Mouse (Mus musculus) brown adipose tissue, adult 24 weeks (tissue): ENCODE results near the gene Tle6. TPM values are rescaled to one million over a fixed set of nuclear protein-coding genes. Genes with fewer than 3 reads are reported as not detected.

Experiments
- H3K27ac ChIP-seq: fragments of 200-500 bp; replicated peaks from 2 replicates; pipeline ENCODE4 v1.5.1; 2012; ENCODE audit warnings: low read depth, mild to moderate bottlenecking, low read length
- H3K4me1 ChIP-seq: fragments of 200-500 bp; 2 replicates; pipeline ENCODE4 v1.6.1; 2012; ENCODE audit warnings: low read length, mixed read lengths; ENCODE audit not compliant: control insufficient read depth, insufficient read depth, insufficient read length
- H3K4me3 ChIP-seq: fragments of 200-500 bp; 2 replicates; pipeline ENCODE4 v1.5.1; 2012; ENCODE audit warnings: low read depth, mild to moderate bottlenecking, low read length, moderate library complexity; ENCODE audit not compliant: insufficient read depth
- polyA plus RNA-seq: library from polyadenylated mRNA; stranded (reverse); fragments of >200 nt; gene quantifications from 2 replicates; pipeline ENCODE4 v1.2.4, GENCODE M21; 2012; ENCODE audit not compliant: missing spikeins, insufficient read depth, insufficient read length

The Tle6 gene
- polyA plus RNA-seq, 1 experiment: 3.3 TPM

DNA sequence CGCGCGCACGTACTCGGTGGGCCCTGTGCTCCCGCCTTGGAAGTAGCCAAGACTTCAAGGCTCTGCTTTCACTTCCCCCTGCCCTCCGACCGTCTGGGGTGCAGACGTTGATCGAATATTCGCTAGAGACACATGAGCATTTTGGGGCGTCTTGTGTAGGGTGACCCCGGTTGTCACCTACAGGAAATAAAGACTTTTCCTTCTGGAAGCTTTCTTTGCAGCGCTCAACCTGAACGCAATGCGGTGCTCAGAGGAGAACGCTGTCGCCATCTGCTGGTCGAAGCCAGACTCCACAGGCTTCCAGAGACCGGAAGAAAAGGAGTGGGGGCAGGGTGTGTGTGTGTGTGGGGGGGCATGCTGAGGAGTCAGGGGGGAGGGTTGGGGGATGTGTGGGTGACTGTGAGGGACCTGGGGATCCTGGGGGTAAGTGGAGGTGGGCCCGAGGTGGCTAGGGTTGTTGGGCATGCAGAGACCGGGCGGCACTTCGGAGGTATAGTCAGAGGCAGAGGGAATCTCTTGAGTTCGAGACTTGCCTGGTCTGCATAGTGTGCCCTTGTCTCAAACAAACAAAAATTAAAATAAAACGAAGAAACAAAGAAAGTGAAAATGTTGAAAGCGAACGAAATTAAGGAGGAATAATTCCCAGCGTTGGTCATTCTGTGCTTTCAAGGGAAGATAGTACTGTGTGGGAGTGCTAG, 4.2 kb upstream of the Tle6 start:
- Histone ChIP-seq H3K4me3 (peak overlapping the region; percentile 59), H3K4me1 (peaks cover 7% of the 10 kb centered on the region; the same call in 1 of the 2 replicates), H3K27ac (peak overlapping the region; percentile 25; the same call in 1 of the 2 replicates)

DNA sequence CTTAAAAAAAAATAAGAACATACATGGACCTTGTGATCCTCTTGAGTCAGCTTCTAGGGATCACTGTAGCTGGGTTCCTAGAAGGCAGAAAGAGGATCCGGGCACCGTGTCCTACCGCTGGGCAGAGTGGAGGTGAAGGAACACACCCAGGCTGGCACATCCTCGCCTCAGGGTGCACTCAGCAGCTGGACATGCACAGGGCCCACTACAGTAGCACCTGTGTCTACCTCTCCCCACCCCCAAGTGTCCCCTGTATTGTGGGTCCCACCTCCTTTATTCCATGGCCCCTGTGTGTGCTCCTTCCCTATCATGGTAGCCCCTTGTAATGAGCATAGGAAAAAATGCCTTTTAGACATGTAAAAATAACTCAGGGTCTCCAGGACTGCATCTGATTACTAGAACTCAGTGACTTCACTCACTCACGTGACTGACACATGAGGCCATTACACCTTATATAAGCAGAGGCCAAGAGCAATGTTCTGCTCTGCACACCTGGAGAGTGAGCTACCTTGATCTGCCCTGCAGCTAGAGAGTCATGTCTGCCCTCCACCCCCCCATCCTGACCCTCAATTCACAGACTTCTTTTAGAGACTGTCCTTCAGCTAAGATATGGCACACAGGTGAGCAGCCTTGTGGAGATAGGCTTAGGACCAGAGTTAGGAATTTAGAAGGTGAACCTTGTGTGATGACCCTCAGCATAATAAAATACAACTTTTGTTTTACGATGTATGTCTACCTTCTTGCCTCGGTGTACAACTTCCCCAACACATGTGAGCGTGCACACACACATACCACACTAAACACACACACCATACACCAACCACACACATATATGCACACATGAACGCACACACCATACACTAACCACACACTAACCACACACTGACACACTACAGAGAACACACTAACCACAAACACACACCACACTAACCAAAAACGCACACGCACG, 3.4 kb upstream of the Tle6 start:
- H3K27ac ChIP-seq: no peak overlapping the region
- no peak overlapping the region for H3K4me3 ChIP-seq
- H3K4me1 ChIP-seq: peaks cover 7% of the 10 kb centered on the region; the same call in 1 of the 2 replicates

- Histone ChIP-seq H3K27ac (no peak overlapping the region), H3K4me1 (peaks cover 7% of the 10 kb centered on the region; the same call in 1 of the 2 replicates), H3K4me3 (no peak overlapping the region)
Observed at GRCm38 (mm10) chr10:81602741-81603151, 1.9 kb upstream of the Tle6 start.

DNA sequence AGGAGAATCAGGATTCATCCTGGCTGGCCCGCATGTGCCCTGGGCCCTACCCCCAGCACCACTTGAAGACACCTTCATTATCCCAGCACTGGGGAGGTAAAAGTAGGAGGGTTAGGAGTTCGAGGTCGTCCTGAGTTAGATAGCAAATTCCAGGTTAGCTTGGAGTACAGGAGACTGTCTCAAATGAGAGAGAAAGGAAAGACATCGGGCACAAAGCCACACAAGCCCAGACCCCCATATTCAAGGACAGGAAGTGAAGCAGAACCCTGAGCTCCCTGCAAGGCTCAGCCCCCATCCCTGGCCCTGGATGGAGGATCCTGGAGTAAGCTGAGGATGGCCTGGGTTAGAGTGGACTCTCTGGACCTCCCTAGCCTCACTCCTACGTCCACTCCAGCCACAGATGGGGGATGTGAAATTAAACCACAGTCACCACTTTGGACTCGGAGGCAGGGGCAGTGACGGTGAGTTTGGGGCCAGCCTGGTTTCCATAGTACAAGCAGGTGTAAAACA, 578 bp upstream of the Tle6 start:
- Histone ChIP-seq H3K27ac (peak overlapping the region; percentile 36; the same call in 1 of the 2 replicates), H3K4me3 (peak overlapping the region; percentile 55), H3K4me1 (peaks cover 4% of the 10 kb centered on the region; the same call in 1 of the 2 replicates)

DNA sequence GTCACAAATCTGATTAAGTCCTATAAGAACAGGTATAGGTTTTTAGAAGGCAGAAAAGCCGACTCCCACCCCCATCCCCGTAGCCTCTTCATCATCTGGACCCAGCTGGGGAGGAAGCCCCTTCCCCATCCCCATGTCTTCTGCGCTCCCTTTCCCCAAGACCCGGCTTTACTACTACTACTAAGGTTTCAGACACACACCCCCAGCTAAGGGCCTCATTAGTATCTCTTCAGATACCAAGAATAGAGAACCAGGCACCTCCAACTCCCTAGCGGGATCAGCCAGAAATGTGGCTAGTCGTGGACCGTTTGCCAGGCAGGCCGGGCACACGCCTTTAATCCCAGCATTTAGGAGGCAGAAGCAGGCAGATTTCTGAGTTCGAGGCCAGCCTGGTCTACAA, 777 bp downstream of the Tle6 start:
- Histone ChIP-seq H3K4me1 (peaks cover 5% of the 10 kb centered on the region), H3K27ac (no peak overlapping the region)

GRCm38 (mm10) chr10:81599630-81600029, 1.2 kb downstream of the Tle6 start:
- H3K4me3 ChIP-seq: no peak overlapping the region
- no peak overlapping the region for H3K27ac ChIP-seq
- peaks cover 5% of the 10 kb centered on the region for H3K4me1 ChIP-seq

More for the DNA sequence above, 777 bp downstream of the Tle6 start:
- H3K4me3 ChIP-seq: no peak overlapping the region

DNA sequence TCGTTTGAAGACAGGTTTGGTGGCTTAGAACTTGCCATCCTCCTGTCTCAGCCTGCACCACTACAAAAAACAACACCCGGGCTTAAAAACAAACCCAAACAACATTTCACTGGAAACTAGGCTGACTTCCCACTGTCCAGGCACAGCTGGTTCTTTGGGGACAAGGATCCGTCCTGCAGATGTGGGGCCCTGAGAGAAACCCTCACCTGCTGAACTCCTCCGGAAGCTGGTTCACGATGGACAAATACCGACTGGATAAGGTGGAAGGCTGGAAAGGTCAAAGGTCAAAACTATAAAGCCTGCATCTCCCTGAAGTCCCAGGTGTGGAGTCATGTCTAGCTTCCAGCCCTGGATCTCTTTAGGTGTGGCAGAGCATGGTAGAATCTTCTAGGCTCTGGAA, 2.0 kb downstream of the Tle6 start:
- Histone ChIP-seq H3K4me3 (no peak overlapping the region), H3K27ac (no peak overlapping the region), H3K4me1 (peaks cover 5% of the 10 kb centered on the region)

GRCm38 (mm10) chr10:81598342-81598741, 2.5 kb downstream of the Tle6 start:
- no peak overlapping the region for H3K4me3 ChIP-seq
- peaks cover 5% of the 10 kb centered on the region for H3K4me1 ChIP-seq
- H3K27ac ChIP-seq: no peak overlapping the region

DNA sequence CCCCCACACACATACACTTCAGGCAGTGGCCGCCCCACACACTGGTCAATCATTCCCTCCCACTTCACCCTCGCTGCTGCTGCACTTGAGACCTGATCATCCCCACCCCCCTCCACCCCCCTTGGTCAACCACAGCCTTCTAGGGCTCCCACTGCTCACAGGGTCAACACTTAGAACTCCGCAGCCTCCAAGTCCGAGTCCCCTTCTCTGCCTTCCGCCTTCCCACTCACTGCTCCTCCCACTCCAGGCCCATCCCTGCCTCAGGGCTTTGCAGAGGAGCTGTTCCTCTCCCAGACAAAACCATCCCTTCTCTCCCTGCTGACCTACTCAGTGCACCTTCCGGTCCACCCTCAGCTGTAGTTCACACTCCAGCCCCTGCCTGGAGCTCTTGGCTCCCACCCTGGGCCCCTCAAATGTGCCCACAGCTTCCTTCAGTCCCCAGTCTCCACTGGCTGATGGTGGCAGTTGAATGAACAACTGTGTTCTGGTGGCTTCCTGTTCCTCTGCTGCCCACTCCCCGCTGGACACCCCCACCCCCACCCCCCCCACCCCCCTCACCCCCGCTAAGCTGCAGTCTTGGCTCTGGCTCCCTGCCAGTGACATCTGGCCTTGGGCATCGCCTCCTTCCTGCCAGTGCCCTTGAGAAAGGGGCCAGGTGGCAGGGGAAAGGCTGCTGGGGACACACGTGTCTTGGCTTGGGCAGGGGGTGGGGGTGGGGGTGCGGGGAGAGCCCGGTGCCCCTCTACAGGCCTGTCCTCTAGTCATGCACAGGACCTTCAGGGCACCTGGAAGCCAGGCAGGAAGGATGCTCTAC, 3.5 kb downstream of the Tle6 start:
- H3K4me3 ChIP-seq: peak overlapping the region; percentile 49
- peaks cover 5% of the 10 kb centered on the region; the same call in 1 of the 2 replicates for H3K4me1 ChIP-seq
- no peak overlapping the region for H3K27ac ChIP-seq

GRCm38 (mm10) chr10:81596611-81597010, 4.3 kb downstream of the Tle6 start:
- Histone ChIP-seq H3K4me1 (peaks cover 4% of the 10 kb centered on the region; the same call in 1 of the 2 replicates), H3K27ac (no peak overlapping the region), H3K4me3 (no peak overlapping the region)

DNA sequence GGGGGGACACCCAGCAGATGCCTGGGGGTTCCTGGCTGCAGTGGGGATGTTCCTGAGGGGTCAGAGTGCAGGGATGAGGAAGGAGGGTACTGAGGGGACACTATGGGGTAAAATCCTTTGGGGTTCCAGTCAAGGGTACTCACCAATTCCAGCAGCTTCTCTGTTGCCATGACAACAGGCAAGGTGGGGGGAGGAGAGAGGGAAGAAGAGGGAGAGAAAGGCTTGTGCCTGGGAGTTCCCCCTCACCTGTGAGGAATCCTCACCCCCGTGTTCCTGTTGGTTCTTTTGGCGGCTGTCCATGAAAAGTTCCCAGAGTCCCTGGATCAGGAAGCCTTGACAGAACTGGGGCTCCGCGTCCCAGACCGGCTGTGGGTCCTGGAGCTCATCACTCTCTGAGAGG, 5.3 kb downstream of the Tle6 start:
- peaks cover 2% of the 10 kb centered on the region; the same call in 1 of the 2 replicates for H3K4me1 ChIP-seq
- no peak overlapping the region for H3K4me3 ChIP-seq
- H3K27ac ChIP-seq: no peak overlapping the region

- no peak overlapping the region for H3K4me3 ChIP-seq
- H3K27ac ChIP-seq: no peak overlapping the region
- peaks cover 2% of the 10 kb centered on the region; the same call in 1 of the 2 replicates for H3K4me1 ChIP-seq
Observed at GRCm38 (mm10) chr10:81593935-81594334, 6.9 kb downstream of the Tle6 start.

- no peak overlapping the region for H3K27ac ChIP-seq
- peaks cover 2% of the 10 kb centered on the region; the same call in 1 of the 2 replicates for H3K4me1 ChIP-seq
- no peak overlapping the region for H3K4me3 ChIP-seq
Observed at GRCm38 (mm10) chr10:81593223-81593622, 7.7 kb downstream of the Tle6 start.

- H3K4me3 ChIP-seq: no peak overlapping the region
- no peak overlapping the region for H3K27ac ChIP-seq
- H3K4me1 ChIP-seq: peaks cover 2% of the 10 kb centered on the region; the same call in 1 of the 2 replicates
Observed at GRCm38 (mm10) chr10:81592631-81593030, 8.2 kb downstream of the Tle6 start.
